Mouse (Mus musculus) T-helper 17 cell (primary cell): ENCODE data around the gene Gm3336.

Experiments
- in situ Hi-C, 2 experiments: fragments of 300-600 bp; cut with MboI, MseI; formaldehyde crosslinking; loops; 1 replicate in 1 of 2; 2 replicates in 1 of 2; pipeline ENCODE4 v1.15.1; 2025; ENCODE audit warnings: high pct_unique_total_duplicates in 2 of 2

Gene Gm3336

DNA sequence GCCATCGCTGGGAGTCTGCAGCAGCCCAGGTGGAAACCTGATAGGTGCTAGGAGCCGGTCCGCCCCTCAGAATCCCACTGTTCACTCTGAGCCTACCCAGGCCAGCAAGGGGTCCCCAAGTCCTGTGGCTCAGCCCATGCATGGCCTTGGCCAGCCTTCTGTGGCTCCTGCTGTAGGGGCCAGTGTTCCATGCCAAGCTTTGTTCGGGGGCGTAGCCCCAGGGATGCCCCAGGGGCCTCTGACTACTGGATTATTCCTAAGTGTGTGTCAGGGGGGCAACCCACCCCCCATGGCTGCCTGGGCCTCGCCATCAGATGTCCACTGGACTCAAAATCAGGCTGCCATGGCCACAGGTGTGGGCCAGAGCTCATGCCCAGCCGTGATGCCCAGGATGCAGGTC, 4.4 kb upstream of the Gm3336 start:
- in situ Hi-C loops = loop anchor here (5.0 kb wide), 2 partner anchors 33 to 38 kb away; partner anchors contain the start of gene Rab3a (in 1 of the 2)

DNA sequence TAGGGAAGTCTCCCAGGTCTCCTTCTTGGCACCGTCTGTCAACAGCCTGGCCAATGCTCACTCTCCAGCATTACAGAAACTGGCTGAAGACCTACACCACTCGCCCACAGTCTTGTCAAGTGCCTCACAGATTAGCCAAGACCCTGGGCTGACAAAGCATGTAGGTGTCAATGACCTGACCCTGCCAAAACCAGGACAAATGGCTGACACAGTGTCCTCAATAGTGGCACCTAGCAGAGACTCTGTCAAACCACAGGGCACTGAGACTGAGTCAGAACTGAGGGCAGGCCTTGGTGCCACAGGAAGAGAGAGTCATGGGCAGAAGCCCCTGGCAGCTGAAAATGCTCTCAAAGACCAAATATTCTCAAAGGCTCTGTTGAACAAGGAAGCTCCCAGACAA, 3.3 kb upstream of the Gm3336 start:
- in situ Hi-C loops = loop anchor here in 1 of 2 experiments (5.0 kb wide), 1 partner anchor 127 kb away; no protein-coding TSS in a partner anchor

DNA sequence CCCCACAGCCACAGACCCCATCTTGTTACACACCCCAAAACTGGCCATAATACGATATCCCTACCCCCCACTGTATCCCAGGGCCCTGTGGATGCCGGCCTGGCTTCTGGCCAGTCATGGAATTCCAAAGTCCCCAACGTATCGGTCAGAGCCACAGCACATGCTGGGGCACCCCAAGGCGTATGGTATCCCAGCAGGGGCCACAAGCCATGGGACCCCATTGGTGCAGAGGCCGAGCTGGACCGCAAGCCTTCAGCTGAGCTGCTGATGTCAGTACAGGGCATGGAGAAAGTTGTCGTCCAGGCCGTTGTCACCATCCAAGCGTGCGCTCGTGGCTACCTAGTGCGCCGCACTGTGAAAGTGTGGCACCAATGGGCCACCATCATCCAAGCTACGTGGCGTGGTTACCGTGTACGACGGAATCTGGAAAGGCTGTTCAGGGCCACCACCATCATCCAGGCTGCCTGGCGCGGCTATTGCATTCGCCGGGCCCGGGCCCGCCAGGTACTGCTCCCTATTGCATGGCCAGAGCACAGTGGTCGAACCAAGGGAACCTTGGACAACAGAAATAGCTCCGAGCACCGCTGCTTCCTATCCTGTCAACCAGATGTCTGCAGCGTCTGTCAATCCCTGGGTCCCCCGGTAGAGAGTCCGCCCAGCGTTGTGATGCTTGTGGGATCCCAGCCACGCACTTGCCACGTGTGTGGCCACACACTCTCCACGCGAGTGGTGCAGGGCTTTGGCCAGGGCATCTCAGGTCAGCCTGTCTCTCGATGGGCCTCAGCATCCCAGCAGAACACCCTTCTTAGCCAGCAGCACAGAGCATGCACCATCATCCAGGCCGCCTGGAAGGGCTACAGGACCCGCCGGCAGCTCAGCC, 1.6 kb upstream of the Gm3336 start:
- in situ Hi-C loops = loop anchor here in 1 of 2 experiments (5.0 kb wide), 1 partner anchor 126 kb away; no protein-coding TSS in a partner anchor

DNA sequence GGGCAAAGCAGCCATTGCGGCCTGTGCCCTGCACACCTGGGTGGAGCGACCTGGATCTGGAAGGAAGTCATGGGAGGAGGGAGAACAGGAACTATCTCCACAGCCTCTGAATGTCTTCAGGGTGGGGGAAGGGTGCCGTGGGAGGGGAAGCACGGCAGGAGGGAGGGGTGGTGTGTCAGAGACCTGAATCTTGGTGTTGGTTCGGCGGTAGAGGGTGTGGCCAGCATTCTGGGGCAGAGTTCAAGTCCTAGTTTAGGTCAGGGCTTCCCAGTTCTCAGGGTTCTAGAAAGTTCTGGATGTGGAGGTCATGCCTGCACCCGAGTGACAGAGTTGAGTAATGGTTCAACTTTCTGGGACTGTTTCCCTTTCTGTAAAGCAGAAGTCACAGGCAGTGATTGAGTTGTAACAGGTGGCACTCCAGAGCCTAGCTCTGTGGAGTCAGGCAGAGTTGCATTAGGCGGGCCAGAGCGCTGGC, 1.5 kb downstream of the Gm3336 start:
- in situ Hi-C loops = loop anchor here in 1 of 2 experiments (5.0 kb wide), 1 partner anchor 122 kb away; no protein-coding TSS in a partner anchor

DNA sequence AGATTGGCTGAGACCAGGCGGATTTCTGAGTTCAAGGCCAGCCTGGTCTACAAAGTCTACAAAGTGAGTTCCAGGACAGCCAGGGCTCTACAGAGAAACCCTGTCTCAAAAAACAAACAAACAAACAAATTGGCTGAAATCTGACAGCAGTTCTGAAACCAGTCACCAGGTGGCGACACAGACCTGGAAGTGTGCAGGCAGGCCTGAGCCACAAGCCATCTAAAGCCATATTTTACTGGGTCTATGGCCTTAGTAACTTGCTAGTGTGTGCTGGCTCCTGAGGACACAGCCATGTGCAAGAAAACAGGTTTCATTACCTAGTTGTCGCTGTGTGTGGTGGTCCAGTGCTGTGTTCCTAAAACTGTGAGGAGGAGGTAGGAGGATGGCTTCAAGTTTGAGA, 2.4 kb downstream of the Gm3336 start:
- in situ Hi-C loops = no loop called here

DNA sequence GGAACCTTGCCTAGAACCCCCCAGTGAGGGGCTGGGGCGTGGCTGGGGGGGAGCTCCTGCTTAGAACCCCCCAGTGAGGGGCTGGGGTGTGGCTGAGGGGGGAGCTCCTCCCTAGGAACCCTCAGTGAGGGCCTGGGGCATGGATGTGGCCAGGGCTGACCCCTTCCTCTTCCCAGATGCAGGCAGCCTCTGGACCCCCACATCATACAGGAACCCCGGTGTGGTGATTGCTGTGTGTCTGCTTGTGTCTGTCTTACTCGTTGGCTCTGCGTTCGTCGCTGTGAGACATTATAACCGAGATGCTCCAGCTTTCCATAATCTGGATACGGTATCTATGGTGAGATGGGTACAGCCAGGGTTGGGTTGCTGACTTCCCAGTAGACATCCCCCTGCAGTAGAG, 3.3 kb downstream of the Gm3336 start:
- in situ Hi-C loops = no loop called here

DNA sequence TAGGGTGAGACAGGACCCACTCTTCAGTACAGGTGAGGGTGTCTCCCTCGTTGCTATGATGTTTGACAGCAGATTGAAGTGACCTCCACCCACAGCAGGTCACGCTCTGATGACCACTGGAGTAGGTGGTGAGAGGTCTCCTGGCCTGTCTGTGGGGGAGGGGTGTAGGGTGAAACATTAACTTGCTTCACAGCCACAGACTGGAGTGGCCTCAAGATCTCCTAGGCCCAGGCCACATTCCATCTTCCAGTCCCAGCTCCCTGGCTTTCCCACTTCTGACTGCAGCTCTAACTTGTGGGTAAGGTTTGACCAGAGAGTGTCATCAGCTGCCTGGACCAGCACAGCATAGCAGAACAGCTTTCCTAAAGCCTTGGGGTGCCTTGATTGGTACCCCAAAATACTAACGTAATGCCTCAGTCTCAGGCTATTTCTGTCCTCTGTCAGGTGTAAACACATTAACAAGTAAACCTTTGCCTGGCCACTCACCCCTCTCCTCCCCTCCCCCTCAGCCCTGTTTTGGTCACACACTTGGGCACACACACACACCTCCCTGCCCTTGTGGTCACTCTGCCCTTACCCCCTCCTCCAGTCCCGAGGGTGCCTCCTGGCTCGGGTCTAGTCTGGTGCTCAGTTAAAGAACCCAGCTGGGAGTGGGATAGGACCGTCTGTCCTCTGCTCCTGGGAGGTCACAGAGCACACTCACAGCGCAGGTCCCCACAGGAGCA, 5.3 kb downstream of the Gm3336 start, which contains the start of gene Pde4c:
Pde4c (plus strand) TSS at position 235 of the 725 bp plus-strand sequence.
- in situ Hi-C loops = no loop called here

DNA sequence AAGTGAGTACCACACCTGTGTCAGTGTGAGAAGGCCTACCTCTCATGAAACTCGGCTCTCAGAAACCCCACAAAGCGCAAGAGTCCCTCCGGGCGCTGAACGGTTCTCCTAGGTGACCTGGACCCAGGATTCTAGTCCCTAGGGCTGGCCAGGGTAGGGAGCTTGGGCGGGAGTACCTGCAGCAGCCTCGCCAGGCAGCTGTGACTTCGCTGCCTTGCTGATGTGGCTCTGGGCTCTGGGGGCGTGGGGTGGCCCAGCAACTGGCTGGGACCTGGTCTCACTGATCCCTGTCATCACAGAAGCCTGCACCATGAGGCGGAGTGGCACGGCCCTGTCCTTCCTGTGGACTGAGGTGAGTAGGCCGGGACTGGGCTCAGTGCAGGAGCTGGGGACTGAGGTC, 5.9 kb downstream of the Gm3336 start:
- in situ Hi-C loops = no loop called here

DNA sequence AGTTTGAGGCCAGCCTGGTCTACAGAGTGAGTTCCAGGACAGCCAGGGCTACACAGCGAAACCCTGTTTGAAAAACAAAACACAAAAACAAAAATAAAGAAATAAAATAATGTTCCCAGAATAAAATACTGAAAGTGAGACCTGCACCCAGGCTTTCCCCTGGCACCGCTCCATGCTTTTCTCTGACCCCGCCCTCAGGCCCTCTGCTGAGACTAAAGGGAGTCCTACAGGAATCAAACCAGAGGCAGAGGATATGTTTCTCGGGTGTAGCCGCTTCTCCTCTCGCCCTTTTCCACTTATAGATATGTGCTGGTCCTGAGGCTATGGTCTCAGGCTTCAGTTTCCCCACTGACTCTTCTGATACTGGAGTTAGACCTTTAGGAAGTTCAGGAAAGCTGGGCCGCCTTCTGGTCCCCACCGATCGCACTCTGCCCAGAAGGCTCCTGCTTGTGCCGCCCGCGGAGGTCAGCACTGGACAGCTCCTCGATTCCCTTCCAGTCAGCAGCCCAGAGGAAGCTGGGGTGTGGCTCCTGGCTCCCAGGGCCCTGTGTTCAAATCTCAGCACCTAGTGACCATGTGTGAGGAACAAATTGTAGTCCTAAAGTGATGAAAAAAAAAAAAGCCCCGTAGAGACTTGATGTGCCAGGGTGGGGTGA, 7.6 kb downstream of the Gm3336 start:
- in situ Hi-C loops = no loop called here

DNA sequence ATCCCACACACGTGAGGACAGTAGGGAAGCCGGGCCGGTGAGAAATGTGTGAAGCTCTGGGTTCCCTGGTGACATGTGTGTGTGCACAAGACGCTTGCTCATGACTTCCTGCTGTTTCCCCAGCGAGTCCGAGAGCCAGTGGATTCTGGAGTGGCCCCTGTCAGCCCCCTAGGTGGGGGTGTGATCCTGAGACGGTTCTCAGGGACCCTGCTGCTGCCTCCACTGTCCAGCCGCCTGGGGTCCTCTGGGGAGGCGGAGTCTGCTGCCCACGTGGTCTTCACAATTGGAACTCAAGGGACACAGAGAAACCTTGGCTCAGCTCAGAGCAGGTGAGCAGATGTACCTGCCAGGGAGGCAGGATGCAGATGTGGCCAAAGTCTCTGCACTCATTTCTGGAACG, 8.4 kb downstream of the Gm3336 start:
- in situ Hi-C loops = no loop called here

DNA sequence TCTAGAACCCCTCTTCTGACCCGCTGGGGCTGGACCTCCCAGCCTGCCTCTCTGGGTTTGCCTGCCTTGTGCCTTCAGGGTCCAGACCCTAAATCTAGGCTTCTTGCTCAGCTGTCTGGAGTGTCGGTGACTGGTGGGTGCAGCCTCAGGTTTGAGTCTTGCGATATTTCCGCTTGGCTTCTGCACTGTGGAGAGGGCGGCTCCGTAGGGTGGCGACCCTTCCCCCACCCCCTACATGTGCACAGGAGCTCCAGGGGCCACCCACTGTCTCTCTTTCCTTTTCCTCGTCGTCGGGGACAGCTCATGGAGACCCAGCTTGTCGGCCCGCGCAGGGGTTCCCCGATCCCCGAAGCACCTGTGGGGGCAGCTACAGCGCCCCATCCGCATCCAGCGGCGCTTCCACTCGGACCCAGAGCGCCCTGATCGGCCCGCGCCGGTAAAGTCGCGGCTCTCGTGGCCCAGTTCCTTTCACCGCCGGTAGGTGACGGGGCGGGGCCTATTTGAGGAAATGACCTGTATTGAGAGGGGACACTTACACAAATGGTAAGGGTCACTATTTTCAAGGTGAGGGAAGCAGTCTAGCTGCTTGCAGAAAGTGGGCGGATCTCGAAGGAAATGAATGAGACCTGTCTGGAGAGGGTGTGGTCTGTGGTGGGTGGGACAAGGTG, 11.6 kb downstream of the Gm3336 start:
- in situ Hi-C loops = no loop called here

DNA sequence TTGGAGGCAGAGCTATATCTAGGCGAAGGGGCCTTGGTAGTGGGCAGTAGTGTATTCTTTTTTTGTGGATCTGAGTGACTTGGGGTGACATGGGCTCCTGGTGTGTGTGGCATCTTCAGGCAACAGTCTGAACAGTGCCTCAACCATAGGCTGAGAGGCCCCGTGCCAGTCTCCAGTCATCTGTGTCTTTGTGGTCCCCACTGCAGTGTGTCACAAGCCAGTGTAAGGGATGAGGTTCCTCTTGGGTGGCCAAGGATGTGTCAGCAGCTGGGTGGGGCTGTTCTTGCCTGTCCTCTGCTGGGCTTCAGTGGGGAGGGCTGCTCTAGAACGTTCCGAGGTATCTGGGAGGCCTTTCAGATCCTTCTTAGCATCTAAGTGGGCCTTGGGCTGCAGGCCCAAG, 12.6 kb downstream of the Gm3336 start:
- in situ Hi-C loops = no loop called here

DNA sequence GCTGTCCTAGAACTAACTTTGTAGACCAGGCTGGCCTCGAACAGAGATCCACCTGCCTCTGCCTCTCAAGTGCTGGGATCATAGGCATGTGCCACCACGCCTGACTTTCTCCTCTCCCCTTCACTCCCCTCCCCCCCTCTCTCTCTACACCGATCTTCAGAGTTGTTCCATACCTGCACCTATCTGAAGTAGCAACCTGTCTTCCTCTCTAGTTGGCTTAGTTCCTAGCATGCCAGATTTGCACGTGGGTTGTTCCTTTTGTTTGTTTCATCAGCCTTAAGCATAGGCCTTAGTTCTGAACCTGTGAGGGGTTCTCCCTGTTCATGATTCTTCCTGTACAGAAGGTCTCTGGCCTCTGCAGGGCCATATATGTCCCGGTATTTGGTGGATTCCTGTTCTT, 19.4 kb downstream of the Gm3336 start:
- in situ Hi-C loops = no loop called here

DNA sequence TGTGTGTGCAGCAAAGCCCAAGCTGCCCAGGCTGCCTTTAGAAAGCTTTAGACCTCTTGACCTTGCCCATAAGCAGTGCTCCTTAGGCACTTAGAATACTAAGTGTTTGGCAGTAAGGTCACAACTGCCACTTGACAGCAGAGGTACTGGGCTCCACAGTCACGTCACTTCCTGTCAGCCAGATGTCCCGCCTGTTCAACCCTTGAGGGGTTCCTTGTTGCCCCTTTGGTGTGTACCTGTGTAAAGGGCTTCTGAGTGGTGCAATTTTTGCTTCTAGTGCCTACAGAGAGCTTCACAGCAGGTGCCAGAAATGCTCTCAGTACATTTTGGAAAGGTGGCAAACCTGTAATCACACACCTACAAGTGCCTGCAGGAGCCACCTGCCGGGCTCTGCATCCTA, 19.9 kb downstream of the Gm3336 start:
- in situ Hi-C loops = no loop called here

DNA sequence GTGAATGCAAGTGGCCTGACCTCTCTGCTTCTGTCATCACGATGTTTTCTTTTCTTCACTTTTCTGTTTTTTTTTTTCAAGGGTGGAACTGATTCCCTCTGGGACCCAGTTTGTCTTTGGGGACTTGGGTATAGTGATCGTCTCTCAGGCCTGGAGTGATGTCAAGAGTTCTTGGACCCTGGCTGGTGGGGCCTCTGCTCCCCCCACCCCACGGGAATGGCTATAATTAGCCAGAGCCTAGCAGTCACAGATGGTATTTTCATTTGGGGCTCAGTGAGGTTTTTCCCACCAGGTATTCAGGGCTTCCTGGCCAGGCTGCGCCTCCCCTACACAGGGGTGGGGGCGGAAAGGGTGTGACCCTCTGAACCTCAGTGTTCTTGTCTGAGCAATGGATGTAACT, 23.3 kb downstream of the Gm3336 start:
- in situ Hi-C loops = no loop called here

DNA sequence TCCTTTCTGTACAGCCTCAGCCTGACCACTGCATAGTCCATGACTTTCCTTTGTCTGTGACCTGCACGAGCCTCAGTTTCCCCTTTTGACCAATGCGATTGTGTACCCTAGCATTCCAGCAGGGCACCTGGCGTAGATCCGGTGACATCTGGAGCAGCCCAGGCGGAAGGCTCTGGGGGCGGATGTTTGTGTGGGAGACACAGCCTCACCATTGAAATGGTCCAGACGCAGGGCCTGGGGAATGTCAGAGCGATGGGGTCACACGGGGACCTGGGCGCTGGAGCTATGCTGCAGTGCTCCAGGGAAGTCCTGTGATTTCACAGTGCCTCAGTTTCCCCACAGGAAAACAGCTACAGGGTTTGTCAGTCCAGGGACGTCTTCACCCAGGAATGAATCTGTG, 23.8 kb downstream of the Gm3336 start:
- in situ Hi-C loops = no loop called here

DNA sequence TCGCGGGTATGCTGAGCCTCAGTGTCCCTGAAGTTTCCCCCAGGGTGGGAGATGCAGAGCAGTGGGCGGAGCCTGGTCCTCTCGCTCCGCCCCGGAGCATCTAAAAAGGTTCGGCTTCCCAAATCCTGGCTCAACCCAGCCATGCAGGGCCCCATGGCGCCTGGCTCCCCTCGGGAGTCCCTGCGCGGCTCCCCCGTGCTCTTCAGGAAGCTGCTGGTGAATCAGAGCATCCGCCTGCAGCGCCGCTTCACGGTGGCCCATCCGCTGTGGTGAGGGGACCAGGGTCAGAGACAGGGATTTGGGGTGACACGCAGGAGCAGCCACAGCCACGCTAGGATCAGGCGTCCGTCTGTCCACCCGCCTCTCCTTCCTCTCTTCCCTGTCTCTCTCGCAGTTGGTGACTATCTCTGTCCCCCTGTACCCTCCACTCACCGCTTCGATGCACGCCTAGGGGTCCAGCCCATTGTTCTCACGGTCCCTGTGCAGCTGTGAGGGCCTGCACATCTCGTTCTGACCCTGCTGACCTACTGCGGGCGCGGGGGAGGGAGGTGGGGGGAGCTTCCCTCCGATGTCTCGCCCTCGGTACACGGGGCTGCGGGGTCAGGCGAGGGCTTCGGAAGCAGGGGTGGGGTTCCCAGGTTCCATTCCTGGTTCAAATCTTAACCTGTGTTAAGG, 24.8 kb downstream of the Gm3336 start:
- in situ Hi-C loops = no loop called here

DNA sequence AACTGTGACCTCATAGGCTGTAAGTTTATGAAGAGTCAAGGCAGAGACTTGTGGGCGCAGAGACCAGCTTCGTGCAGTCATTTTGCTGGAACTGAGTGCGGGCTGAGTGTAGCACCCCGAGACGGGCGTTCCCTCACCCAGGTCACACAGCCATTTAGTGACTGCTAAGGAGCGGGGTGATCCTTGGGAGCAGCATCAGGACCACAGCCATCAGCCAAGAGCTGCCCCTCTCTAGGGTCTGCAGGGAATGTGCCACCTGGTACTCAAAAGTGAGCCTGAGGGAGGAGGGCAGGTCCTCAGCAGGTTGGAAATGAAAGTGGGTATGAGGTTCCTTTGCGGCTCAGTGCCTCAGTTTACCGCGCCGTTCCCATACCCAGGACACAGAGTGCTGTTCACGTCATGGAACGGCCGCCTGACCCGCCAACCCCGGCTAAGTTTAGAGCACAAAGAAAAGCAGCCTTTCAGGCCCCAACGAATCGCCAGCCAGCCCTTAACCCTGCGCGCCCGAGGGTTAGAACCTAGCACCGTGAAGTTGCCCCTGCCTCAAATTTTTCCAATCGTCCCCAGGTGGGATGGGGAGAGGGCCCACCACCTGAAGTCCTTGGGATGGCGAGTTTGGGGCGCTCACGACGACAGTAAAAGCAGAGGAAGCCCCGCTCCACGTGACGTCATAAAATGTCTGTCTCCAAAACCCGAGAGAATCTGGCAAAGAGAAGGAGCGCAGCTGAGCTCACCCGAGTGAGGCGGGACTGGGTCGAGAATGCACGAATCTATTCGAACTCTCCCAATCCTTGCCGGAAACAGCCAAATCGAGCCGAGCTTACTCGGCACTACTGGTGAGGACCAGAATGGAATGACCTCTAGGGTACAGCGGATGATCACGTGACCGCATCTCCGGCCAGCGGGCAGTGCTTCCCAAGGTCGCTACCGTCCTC, 25.6 kb downstream of the Gm3336 start:
- in situ Hi-C loops = no loop called here

DNA sequence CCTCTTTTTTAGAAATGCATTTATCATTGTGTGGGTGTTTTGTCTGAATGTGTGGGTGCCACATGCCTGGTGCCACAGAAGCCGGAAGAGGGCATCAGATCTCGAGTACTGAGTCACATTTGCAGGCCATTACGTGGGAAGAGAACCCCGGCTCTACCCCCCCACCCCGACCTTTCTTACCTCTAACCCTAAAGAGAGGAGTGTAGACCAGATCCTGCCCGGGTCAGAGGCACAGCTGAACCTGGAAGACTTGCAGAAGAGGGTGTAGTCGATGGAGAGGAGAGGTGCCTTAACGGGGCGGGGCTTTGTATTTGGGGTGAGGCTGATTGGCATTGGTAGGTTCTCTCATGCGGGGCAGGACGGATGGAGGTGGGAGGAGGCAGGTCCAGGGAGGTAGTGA, 26.5 kb downstream of the Gm3336 start:
- in situ Hi-C loops = loop anchor here in 1 of 2 experiments (5.0 kb wide), 1 partner anchor 33 kb away; no protein-coding TSS in a partner anchor
